In the genomic region with DNA sequence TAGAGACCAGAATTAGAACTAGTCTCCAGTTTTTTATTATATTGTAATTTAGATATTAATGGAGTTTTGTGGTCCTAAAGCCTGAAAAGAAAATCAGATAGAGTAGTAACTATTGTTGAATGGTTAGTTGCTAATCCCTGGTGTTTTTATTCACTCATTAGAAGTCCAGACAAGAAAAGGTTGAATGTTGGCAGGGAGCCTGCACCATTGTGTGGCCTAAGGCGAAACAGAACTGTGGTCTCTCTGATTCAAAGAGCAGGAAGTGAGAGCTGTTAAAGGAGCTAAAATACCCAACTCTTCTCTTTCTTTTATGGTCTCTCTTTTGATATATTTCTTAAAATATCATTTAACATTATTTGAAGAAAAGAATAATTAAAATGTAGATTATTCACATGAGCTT, we compare ENCODE assay signal across 8 mouse cellular contexts. TPM values are rescaled to one million over a fixed set of nuclear protein-coding genes. Genes with fewer than 3 reads are reported as not detected.
DNase-seq lines count a peak whose midpoint lies in the region; ATAC-seq lines count a peak whose summit lies in the region.

No protein-coding gene starts in this region.

- WGBS in intestine, embryonic 16.5 days: 48% methylated on average over 1 of the region's 1 CpGs
- 88% methylated on average over 1 of the region's 1 CpGs for WGBS in liver, embryonic 11.5 days

- DNase-seq in gastrocnemius, adult 18-20 months (ENCODE audit: low spot score): peak; percentile 21
- DNase-seq in gastrocnemius, adult 8-10 months (ENCODE audit: low spot score in 2 of 2): no peak
- DNase-seq in Muller cell, postnatal 12 days (ENCODE audit: inconsistent ontology term): peak; percentile 90
- DNase-seq in heart, adult 8-10 months (ENCODE audit: low spot score): peak; percentile 74
- peak; percentile 21 to 74 for DNase-seq in left cerebral cortex, postnatal 10 days (ENCODE audit: extremely low spot score in 1 of 2, low spot score in 2 of 2)
- DNase-seq in testis, postnatal 10 days (ENCODE audit: low spot score): no peak
- DNase-seq in liver, embryonic 11.5 days (ENCODE audit: low spot score): no peak

- no peaks in the 10 kb centered on the region for H3K27me3 ChIP-seq in intestine, embryonic 16.5 days (replicated peaks; ENCODE audit: control insufficient read depth, insufficient read depth, low read length)
- H3K27me3 ChIP-seq in liver, embryonic 11.5 days (replicated peaks; ENCODE audit: control insufficient read depth, insufficient read depth, low read length): no peaks in the 10 kb centered on the region

- intact Hi-C loops in left cerebral cortex, postnatal 10 days (cut with DNase I): no loop called here

- H3K4me3 ChIP-seq in intestine, embryonic 16.5 days (ENCODE audit: low read length): no peak overlapping the region
- H3K4me3 ChIP-seq in liver, embryonic 11.5 days (ENCODE audit: low read depth, low read length): no peak overlapping the region

- no peak overlapping the region for H3K27ac ChIP-seq in intestine, embryonic 16.5 days (ENCODE audit: low read length)
- no peak overlapping the region for H3K27ac ChIP-seq in liver, embryonic 11.5 days (ENCODE audit: low read depth, low read length)

- H3K36me3 ChIP-seq in intestine, embryonic 16.5 days (ENCODE audit: control insufficient read depth, insufficient read depth, low read length): no peaks in the 10 kb centered on the region
- no peaks in the 10 kb centered on the region for H3K36me3 ChIP-seq in liver, embryonic 11.5 days (ENCODE audit: control insufficient read depth, insufficient read depth, low read length)

- 0 out of 2 replicates have a peak, but pooled peaks cover 3% of the 10 kb centered on the region for H3K4me1 ChIP-seq in intestine, embryonic 16.5 days (ENCODE audit: control insufficient read depth, insufficient read depth, low read length)
- 0 out of 2 replicates have a peak, but pooled peaks cover 4% of the 10 kb centered on the region for H3K4me1 ChIP-seq in liver, embryonic 11.5 days (replicated peaks; ENCODE audit: control insufficient read depth, insufficient read depth, low read length)

- no peak for ATAC-seq in intestine, embryonic 16.5 days
- no peak for ATAC-seq in liver, embryonic 11.5 days (replicated peaks; ENCODE audit: low FRiP score)

- H3K4me2 ChIP-seq in intestine, embryonic 16.5 days (ENCODE audit: low read depth, low read length): no peak overlapping the region
- H3K4me2 ChIP-seq in liver, embryonic 11.5 days: no peak overlapping the region

- no peaks in the 10 kb centered on the region for H3K9me3 ChIP-seq in intestine, embryonic 16.5 days (ENCODE audit: control insufficient read depth, low read length)
- no peaks in the 10 kb centered on the region for H3K9me3 ChIP-seq in liver, embryonic 11.5 days (ENCODE audit: control insufficient read depth, low read length)

- H3K9ac ChIP-seq in intestine, embryonic 16.5 days (ENCODE audit: low read depth, low read length): no peak overlapping the region
- H3K9ac ChIP-seq in liver, embryonic 11.5 days (ENCODE audit: low read depth, low read length): no peak overlapping the region

RNA-seq across cellular contexts. Expression of gene Bmpr2, which starts 32.1 kb away (rescaled TPM):
- total RNA-seq in gastrocnemius, adult 18-20 months (2021): 10 to 100 TPM; 46.1 to 49.0 TPM
- total RNA-seq in gastrocnemius, adult 8-10 months (2022): 10 to 100 TPM; 50.0 to 63.1 (median 52.3) TPM
- total RNA-seq in heart, adult 8-10 months (2022): 10 to 100 TPM; 43.4 to 47.8 (median 46.4) TPM
- 100 to 1,000 TPM; 106 to 114 TPM for total RNA-seq in left cerebral cortex, postnatal 10 days (2021)
- polyA plus RNA-seq in intestine, embryonic 16.5 days (2015; fragmentation: Nextera tagmentation; extraction: Ambion mirVana): 4.2 and 4.3 TPM in 2 replicates
- polyA plus RNA-seq in liver, embryonic 11.5 days (2014; fragmentation: Nextera tagmentation; extraction: Ambion mirVana): 4.1 and 5.2 TPM in 2 replicates

Comparison
In these comparisons a context has a peak if more than half of its experiments do, and no peak if none do; other contexts are left out.
1. DNase-seq: peak in gastrocnemius, adult 18-20 months (single experiment), Muller cell, postnatal 12 days (single experiment), heart, adult 8-10 months (single experiment) and left cerebral cortex, postnatal 10 days (2 of 2); none in gastrocnemius, adult 8-10 months (0 of 2), testis, postnatal 10 days (single experiment) and liver, embryonic 11.5 days (single experiment).